Mouse (Mus musculus) liver, embryonic 16.5 days (tissue): Measurements from ENCODE around the gene Ampd3. TPM values are rescaled to one million over a fixed set of nuclear protein-coding genes. Genes with fewer than 3 reads are reported as not detected.

ENCODE experiments used
- ATAC-seq: fragments of 200-750 bp; cut with Nextera tagmentation; 2 replicates; pipeline ENCODE4 v1.8.0; 2017; ENCODE audit warnings: low read depth, mild to moderate bottlenecking, moderate number of reproducible peaks, moderate library complexity
- H3K27ac ChIP-seq: fragments of 300-500 bp; sonication (generic); 2 replicates; pipeline ENCODE4 v1.5.1; 2014; ENCODE audit warnings: mild to moderate bottlenecking, low read length
- H3K27me3 ChIP-seq: fragments of 300-500 bp; sonication (generic); 2 replicates; pipeline ENCODE4 v1.6.1; 2014; ENCODE audit warnings: low read depth, low read length, mixed read lengths; ENCODE audit not compliant: control insufficient read depth, insufficient read depth
- H3K36me3 ChIP-seq: fragments of 300-500 bp; sonication (generic); 2 replicates; pipeline ENCODE4 v1.6.1; 2014; ENCODE audit warnings: mild to moderate bottlenecking; ENCODE audit not compliant: control insufficient read depth, insufficient read depth
- H3K4me1 ChIP-seq: fragments of 300-500 bp; sonication (generic); 2 replicates; pipeline ENCODE4 v1.6.1; 2014; ENCODE audit warnings: low read depth, low read length, mixed read lengths; ENCODE audit not compliant: control insufficient read depth
- H3K4me2 ChIP-seq: fragments of 300-500 bp; sonication (generic); 2 replicates; pipeline ENCODE4 v1.6.1; 2014; ENCODE audit warnings: low read depth, low read length, mixed read lengths
- H3K4me3 ChIP-seq: fragments of 300-500 bp; sonication (generic); 2 replicates; pipeline ENCODE4 v1.5.1; 2014; ENCODE audit warnings: low read depth, mild to moderate bottlenecking, low read length
- H3K9ac ChIP-seq: fragments of 300-500 bp; sonication (generic); 2 replicates; pipeline ENCODE4 v1.6.1; 2014; ENCODE audit warnings: low read depth, low read length
- H3K9me3 ChIP-seq: fragments of 300-500 bp; sonication (generic); replicated peaks from 2 replicates; pipeline ENCODE4 v1.6.1; 2016; ENCODE audit warnings: low read length; ENCODE audit not compliant: control insufficient read depth
- WGBS: fragments of 180-500 bp; shearing (Covaris S2); extraction: QIAGEN DNeasy Blood & Tissue Kit; methylation state at CpG from one replicate; pipeline ENCODE4 v1.1.7; 2014; ENCODE audit not compliant: insufficient replicate concordance; 5-methylcytosine and 5-hydroxymethylcytosine counted together
- polyA plus RNA-seq: library from polyadenylated mRNA; unstranded; fragments of >200 nt; fragmentation: Nextera tagmentation; extraction: Ambion mirVana; gene quantifications from 2 replicates; pipeline ENCODE4 v1.2.1, GENCODE M21; 2015

The Ampd3 gene
- polyA plus RNA-seq, 1 experiment from 2014 or later = 34.4 TPM

- Histone ChIP-seq H3K9me3 (no peaks in the 10 kb centered on the region), H3K4me1 (peaks cover 4% of the 10 kb centered on the region), H3K9ac (no peak overlapping the region), H3K27ac (no peak overlapping the region), H3K4me3 (no peak overlapping the region), H3K27me3 (no peaks in the 10 kb centered on the region), H3K4me2 (no peak overlapping the region), H3K36me3 (peaks cover 49% of the 10 kb centered on the region)
- no peak for ATAC-seq
- WGBS = 90% methylated on average over 11 of the region's 11 CpGs
These were observed 29.9 kb downstream of the Ampd3 start for GRCm38 (mm10) chr7:110797722-110798409.

- H3K4me2 ChIP-seq = no peak overlapping the region
- H3K9ac ChIP-seq = no peak overlapping the region
- no peaks in the 10 kb centered on the region for H3K27me3 ChIP-seq
- peak; percentile 35 for ATAC-seq
- no peak overlapping the region for H3K4me3 ChIP-seq
- H3K27ac ChIP-seq = no peak overlapping the region
- no peaks in the 10 kb centered on the region for H3K9me3 ChIP-seq
- H3K36me3 ChIP-seq = peaks cover 63% of the 10 kb centered on the region
- H3K4me1 ChIP-seq = peaks cover 3% of the 10 kb centered on the region
- under 1% methylated on average over 4 of the region's 4 CpGs for WGBS
These were observed 33.0 kb downstream of the Ampd3 start for GRCm38 (mm10) chr7:110801028-110801427.

- Histone ChIP-seq H3K9ac (no peak overlapping the region), H3K4me2 (no peak overlapping the region), H3K27me3 (no peaks in the 10 kb centered on the region), H3K36me3 (peaks cover 61% of the 10 kb centered on the region), H3K4me1 (no peaks in the 10 kb centered on the region), H3K4me3 (no peak overlapping the region), H3K9me3 (no peaks in the 10 kb centered on the region), H3K27ac (no peak overlapping the region)
- no peak for ATAC-seq
- 91% methylated on average over 10 of the region's 10 CpGs for WGBS
These were observed 35.1 kb downstream of the Ampd3 start for GRCm38 (mm10) chr7:110803131-110803530.

- 68% methylated on average over 3 of the region's 3 CpGs for WGBS
- no peak overlapping the region for H3K4me2 ChIP-seq
- no peak overlapping the region for H3K9ac ChIP-seq
- H3K27ac ChIP-seq = no peak overlapping the region
- H3K27me3 ChIP-seq = no peaks in the 10 kb centered on the region
- peaks cover 65% of the 10 kb centered on the region for H3K36me3 ChIP-seq
- H3K4me1 ChIP-seq = no peaks in the 10 kb centered on the region
- H3K4me3 ChIP-seq = no peak overlapping the region
- ATAC-seq = no peak
- H3K9me3 ChIP-seq = no peaks in the 10 kb centered on the region
These were observed 36.3 kb downstream of the Ampd3 start for GRCm38 (mm10) chr7:110804266-110804665.

GRCm38 (mm10) chr7:110807460-110808030 is 39.5 kb downstream of the Ampd3 start:
- H3K27ac ChIP-seq = no peak overlapping the region
- no peaks in the 10 kb centered on the region for H3K4me1 ChIP-seq
- no peak for ATAC-seq
- no peak overlapping the region for H3K9ac ChIP-seq
- 86% methylated on average over 13 of the region's 13 CpGs for WGBS
- no peaks in the 10 kb centered on the region for H3K27me3 ChIP-seq
- no peaks in the 10 kb centered on the region for H3K9me3 ChIP-seq
- H3K36me3 ChIP-seq = peaks cover 75% of the 10 kb centered on the region
- no peak overlapping the region for H3K4me2 ChIP-seq
- H3K4me3 ChIP-seq = no peak overlapping the region

GRCm38 (mm10) chr7:110808962-110809361 is 41.0 kb downstream of the Ampd3 start:
- H3K4me1 ChIP-seq = no peaks in the 10 kb centered on the region; the same call in 1 of the 2 replicates
- no peak overlapping the region for H3K4me3 ChIP-seq
- H3K36me3 ChIP-seq = peaks cover 69% of the 10 kb centered on the region
- H3K27ac ChIP-seq = no peak overlapping the region
- WGBS = 84% methylated on average over 3 of the region's 3 CpGs
- H3K4me2 ChIP-seq = no peak overlapping the region
- no peaks in the 10 kb centered on the region for H3K27me3 ChIP-seq
- no peak overlapping the region for H3K9ac ChIP-seq
- ATAC-seq = no peak
- no peaks in the 10 kb centered on the region for H3K9me3 ChIP-seq

- no peak overlapping the region for H3K4me3 ChIP-seq
- H3K27ac ChIP-seq = no peak overlapping the region
- peaks cover 68% of the 10 kb centered on the region for H3K36me3 ChIP-seq
- H3K4me1 ChIP-seq = no peaks in the 10 kb centered on the region; the same call in 1 of the 2 replicates
- H3K27me3 ChIP-seq = no peaks in the 10 kb centered on the region
- 84% methylated on average over 18 of the region's 18 CpGs for WGBS
- no peak for ATAC-seq
- H3K9ac ChIP-seq = no peak overlapping the region
- H3K9me3 ChIP-seq = no peaks in the 10 kb centered on the region
- no peak overlapping the region for H3K4me2 ChIP-seq
These were observed 41.9 kb downstream of the Ampd3 start for GRCm38 (mm10) chr7:110809585-110810557.

GRCm38 (mm10) chr7:110810995-110811394 is 43.0 kb downstream of the Ampd3 start:
- H3K4me1 ChIP-seq = no peaks in the 10 kb centered on the region; the same call in 1 of the 2 replicates
- H3K4me2 ChIP-seq = no peak overlapping the region
- WGBS = 87% methylated on average over 8 of the region's 8 CpGs
- H3K27ac ChIP-seq = no peak overlapping the region
- H3K9ac ChIP-seq = no peak overlapping the region
- no peak overlapping the region for H3K4me3 ChIP-seq
- H3K36me3 ChIP-seq = peaks cover 68% of the 10 kb centered on the region
- H3K9me3 ChIP-seq = no peaks in the 10 kb centered on the region
- no peak for ATAC-seq
- no peaks in the 10 kb centered on the region for H3K27me3 ChIP-seq
